Mouse (Mus musculus): ENCODE results near the gene Mybph. TPM values are rescaled to one million over a fixed set of nuclear protein-coding genes. Genes with fewer than 3 reads are reported as not detected.

Mybph gene
- total RNA-seq, 2 experiments from 2014 or later = 64.5 to 81.3 TPM

DNA sequence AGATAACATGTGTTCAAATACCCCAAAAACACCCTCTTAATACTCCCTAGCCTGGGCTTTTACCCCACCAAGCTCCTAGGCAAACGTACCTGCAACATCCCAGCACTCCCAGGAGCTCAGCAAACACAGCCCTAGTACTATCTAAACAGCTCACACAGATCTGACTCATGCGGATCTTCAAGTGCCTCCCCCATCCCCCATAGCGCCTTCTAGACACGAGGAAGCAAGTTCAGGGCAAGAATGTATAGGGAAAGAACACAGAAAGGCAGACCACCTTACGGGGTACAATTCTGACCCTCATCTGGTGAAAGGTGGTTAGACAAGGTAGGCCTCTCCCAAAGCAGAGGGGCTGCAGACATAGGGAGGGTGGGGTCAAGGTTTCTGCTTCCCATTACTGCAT is 12.8 kb downstream of the Mybph start:
- no peak for DNase-seq (ENCODE audit: low spot score in 2 of 2)

GRCm38 (mm10) chr1:134210179-134210755 is 17.0 kb downstream of the Mybph start:
- DNase-seq (ENCODE audit: low spot score in 2 of 2) = no peak

DNA sequence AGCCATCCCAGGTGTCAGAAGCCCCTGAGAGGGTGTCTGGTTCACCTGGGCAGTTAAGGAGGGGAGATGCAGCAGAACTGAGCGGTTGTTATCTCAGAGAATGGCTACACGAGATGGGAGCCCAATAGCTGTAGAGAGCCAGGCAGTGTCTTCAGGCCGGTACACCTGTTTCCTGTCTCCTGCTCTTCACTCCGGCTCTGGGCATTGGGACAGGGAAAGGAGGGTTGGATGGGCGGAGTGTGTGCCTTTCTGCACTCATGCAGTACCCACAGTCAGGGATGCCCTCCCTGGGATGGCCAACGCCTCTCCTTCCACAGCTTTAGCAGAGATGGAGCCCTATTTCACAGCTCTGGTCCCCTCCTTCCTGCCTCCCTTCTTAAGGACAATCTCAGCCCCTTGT is 17.8 kb downstream of the Mybph start:
- DNase-seq (ENCODE audit: low spot score in 2 of 2) = no peak

DNA sequence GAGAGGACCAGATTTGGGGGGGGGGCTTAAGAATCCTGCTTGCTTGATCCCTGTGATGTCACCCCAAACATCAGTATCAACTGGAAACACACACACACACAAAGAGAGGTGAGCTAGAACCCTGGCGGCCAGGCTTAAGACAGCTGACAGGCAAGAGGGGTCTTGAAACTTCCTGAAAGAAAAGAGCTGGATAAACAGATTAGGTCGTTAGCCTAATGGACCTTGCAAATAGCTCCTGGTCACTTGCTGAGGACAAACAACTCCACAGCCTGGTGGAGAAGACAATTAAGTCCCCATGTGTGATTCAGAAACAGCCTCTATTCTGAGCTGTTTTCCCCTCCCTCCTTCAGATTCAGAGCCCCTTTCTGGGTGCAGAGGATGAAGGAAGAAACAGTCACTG is 18.4 kb downstream of the Mybph start:
- DNase-seq (ENCODE audit: low spot score in 2 of 2) = no peak

DNA sequence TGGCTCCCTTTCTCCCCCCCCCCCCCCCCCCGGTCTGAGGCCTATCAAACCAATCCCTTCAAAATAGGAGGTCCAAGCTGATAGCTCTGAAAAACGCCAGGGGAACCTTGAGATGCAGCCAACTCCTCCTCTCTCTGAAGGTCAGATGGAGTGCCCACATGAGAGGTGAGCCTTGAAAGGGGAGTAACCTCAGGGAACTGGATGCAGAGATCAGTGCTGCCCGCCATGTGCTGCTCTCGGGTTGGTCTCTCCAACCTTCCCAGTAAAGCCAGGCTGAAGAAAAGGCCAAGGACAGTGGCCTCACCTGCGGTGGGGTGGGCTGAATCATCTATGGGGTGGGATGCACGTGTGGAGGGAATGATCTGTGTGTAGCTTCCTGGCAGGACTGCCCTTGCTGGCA is 19.1 kb downstream of the Mybph start:
- no peak for DNase-seq (ENCODE audit: low spot score in 2 of 2)

GRCm38 (mm10) chr1:134213405-134213804 is 20.2 kb downstream of the Mybph start:
- no peak for DNase-seq (ENCODE audit: low spot score in 2 of 2)

GRCm38 (mm10) chr1:134215059-134215458 is 21.8 kb downstream of the Mybph start:
- no peak for DNase-seq (ENCODE audit: low spot score in 2 of 2)

DNA sequence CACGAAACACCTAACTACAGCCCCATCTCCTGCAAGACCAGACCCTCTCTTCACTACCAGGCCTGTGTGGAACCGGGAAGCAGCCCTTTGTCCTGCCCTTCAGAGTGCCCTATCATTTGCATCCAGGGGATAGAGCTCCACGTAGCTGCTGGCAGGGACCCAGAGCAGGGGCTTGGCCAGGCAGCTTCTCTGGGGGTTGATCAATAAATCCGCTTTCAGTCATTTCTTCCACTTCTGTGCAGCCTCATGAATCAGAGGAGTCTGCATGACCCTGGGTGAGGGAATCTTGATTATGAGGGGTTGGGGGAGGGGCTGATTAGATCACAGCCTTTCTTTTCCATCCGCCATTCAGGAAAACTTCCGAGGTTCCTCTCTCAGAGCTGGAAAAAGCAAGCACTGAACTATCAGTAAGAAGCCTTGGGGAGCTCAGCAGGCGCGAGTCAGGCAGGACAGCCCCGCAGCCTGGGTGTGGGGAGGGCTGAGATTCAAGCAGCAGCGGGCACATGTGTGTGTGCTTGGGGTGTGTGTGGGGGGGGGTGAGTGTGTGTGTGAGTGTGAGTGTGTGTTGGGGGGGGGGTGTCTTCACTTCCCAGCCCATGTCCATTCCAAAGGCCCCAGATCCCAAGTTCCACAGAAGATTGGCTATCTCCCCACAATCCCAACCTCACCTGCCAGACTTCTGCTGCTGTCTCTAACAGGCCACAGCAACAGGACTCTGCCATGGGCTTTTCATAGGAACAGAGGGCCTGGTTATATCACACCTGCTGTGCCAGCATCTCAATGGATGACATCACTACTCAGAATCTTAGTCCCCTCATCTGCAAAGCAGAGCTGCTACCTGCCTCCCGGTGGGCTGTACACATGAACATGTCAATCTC is 22.7 kb downstream of the Mybph start:
- no peak for DNase-seq (ENCODE audit: low spot score in 2 of 2)

GRCm38 (mm10) chr1:134216629-134216971 is 23.4 kb downstream of the Mybph start:
- no peak for DNase-seq (ENCODE audit: low spot score in 2 of 2)

DNA sequence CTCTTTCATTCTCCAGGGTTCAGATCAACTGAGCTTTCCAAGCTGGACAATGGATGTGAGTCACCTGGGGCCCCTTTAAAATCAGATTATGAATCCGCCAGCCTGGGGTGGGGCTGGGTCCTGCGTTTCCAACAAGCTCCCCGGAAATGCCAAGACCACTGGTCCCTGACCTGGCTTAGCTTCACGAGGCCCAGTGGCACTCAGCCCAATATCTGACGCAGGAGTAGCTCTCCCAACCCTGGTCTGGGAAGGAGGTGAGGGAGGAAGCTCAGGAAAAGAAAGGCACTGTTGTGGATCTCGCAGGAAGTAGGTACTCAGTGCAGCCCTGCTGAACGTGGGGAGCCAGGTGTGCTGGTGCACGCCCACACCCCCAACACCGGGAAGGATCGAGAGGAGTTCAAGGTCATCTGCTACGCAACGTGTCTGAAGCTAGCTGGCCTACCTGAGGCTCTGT is 23.8 kb downstream of the Mybph start:
- DNase-seq (ENCODE audit: low spot score in 2 of 2) = no peak

DNA sequence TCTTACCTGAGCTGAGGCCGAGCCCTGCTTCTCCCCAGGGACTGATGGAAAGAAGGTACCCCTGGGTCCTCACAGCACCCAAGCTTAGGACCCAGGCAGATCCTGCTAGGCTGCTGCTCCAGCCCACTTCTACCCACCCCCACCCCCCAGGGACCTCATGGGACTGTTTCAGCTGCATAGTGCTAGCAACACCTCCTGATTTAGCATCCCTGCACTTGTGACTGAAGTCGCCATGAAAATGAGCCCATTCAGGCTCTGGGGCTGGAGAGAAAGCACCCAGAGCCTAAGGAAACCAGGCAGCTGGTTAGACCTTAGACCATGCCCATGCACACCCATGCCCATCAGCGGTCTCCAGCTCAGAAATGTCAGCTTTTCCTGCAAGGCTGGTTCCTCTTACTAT is 24.7 kb downstream of the Mybph start:
- DNase-seq (ENCODE audit: low spot score in 2 of 2) = no peak

DNA sequence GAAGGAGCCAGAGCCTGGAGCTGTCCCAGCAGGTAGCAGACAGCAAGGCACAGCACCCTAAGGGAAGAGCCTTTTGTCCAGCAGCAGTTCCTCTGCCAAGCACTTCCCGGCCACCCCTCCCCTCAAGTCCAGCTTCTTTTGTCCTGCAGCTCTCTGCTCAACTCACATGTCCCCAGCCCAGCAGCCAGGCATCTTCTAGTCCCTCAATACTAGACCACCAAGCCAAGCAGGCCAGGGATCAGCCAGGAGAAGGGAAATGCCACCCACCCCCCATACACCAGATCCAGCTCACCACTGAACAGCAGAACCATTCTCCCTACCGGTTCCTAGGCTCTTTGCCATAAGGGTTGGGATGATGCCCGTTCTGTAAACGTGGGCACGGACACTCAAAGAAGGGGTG is 26.4 kb downstream of the Mybph start:
- no peak for DNase-seq (ENCODE audit: low spot score in 2 of 2)

DNA sequence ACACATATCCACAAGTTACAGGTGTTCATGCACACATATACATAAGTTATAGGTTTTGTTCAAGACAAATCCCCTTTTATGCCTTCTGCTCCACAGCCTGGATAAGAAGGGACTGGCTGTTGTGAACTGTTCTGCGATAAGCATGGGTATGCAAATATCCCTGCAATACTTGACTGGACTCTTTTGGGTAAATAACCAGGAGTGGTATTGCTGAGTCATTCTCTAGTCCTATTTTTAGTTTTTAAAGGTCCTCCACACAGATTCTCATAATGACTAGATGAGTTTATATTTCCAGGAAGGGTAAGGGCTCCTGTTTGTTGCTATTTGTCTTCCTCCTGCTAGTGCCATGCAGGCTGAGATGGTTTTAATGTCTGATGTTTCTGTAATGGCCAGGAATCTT is 27.9 kb downstream of the Mybph start:
- no peak for DNase-seq (ENCODE audit: low spot score in 2 of 2)

- DNase-seq (ENCODE audit: low spot score in 2 of 2) = no peak
These were observed 29.1 kb downstream of the Mybph start for GRCm38 (mm10) chr1:134222122-134223055.

- no peak for DNase-seq (ENCODE audit: low spot score in 2 of 2)
These were observed 31.5 kb downstream of the Mybph start for GRCm38 (mm10) chr1:134224649-134225227.

- DNase-seq (ENCODE audit: low spot score in 2 of 2) = no peak
These were observed 32.1 kb downstream of the Mybph start for GRCm38 (mm10) chr1:134225375-134225774.

DNA sequence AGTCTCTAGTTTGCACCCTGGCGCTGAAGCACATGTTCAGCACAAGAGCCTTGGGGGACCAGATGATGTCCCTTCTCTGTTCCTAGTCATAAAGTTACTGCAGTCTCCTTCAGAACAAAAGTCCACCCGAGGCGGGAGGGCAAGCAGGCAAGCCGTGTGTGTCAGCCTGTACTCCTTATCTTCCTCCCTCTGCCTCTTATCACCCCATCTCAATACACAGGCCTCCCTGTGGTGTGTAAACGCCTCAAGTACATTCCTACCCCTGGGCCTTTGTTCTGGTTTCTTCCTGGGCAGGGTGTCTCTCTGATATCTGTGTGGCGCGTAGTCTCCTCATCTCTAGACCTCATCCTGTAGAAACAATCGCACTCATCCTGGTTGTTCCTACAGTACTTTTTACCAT is 33.5 kb downstream of the Mybph start:
- DNase-seq (ENCODE audit: low spot score in 2 of 2) = no peak

DNA sequence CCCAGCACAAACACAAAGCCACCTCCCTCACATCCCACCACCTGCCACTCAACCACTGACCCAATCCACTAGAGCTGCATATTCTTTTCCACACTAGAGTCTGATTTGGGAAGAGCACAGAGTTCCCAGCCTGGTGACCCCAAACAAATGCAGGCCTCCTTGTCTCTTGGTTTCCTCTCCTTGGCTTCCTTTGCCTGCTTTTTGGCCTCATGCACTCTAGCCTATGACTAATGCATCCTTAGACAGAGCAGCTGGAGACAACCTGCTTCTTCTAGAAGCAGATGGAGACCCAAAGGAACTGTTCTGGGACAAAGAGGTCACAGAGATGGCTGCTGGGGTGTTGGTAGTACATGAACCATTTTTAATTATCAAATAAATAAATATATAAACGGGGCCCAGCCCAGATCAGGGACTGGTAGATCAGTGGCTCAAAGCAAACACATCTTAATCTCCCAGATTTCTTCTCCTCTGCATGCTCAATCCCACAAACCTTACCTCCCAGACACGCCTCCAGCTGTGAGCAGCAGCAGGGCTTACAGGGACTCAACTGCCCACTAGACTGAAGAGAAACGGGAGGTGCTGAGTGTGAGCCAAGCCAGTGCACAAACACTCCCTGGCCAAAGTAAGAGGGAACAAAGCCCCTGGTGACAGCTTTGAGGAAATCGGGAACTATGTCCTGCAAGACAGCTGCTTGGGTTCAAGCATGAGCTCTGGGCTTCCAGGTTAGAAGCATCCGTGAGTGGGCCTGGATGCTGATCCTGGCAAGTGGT is 36.7 kb downstream of the Mybph start:
- DNase-seq (ENCODE audit: low spot score in 2 of 2) = no peak

DNA sequence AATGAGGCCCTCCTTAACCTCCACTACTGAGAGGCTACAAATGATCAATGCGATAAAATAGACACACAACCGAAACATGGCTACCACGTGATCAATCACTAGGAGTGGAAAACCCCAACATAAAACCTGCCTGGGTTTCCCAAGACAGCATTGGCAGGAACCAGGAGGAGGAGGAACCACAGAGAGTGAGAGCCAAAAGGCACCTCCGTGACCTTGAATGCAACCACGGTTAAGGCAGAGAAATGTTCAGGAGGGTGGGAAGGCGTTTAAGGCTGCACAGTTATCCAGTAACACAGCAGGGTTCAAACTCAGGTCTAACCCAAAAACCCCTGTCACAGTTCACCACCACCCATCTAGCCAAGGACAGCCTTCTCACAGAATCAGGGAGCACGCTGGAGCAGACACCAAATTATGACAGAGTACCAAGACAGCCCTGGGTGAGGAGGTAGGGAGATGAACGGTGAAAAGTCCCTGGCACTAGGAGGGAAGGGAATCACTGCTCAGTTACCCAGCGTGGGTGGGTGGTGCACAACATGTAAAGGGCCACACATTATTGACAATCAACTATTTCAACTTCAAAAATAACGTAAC is 37.5 kb downstream of the Mybph start:
- no peak for DNase-seq (ENCODE audit: low spot score in 2 of 2)

- DNase-seq (ENCODE audit: low spot score in 2 of 2) = no peak
These were observed 38.0 kb downstream of the Mybph start for GRCm38 (mm10) chr1:134231270-134231669.
